Mouse (Mus musculus) T-helper 17 cell (primary cell): Measurements from ENCODE around the gene Bicc1.

Source experiments
- in situ Hi-C, 2 experiments: fragments of 300-600 bp; cut with MboI, MseI; formaldehyde crosslinking; loops; 1 replicate in 1 of 2; 2 replicates in 1 of 2; pipeline ENCODE4 v1.15.1; 2025; ENCODE audit warnings: high pct_unique_total_duplicates in 2 of 2

The Bicc1 gene

DNA sequence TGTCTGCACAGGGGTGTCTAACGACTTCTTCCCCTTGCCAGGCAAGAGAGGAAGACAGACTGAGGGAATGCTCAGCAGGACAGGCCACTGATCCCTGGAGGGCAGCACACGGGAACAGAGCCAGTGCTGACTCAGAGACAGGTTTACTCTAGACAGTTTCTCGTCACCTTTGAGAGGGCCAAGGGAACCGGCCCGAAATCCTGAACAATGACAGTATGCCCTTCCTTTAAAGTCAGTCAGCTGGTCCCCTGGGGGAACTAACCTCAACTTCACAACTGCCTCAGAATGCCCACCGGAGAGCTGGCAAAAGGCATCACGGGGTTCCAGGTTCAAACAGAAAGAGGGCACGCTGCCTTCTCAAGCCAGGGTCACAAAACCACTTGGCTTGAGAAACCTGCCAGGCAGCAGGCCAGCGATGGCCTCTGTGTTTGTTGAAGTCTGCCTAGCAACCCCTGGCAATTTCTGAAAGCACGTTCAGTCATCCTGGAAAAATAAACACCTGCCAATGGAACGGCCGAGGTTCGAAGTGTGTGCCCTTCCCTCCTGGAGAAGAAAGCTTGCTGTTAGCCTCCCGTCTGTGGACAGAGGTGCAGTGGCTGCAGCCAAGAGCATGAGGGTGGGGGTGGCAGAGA is 100.8 kb downstream of the Bicc1 start:
- in situ Hi-C loops: no loop called here

DNA sequence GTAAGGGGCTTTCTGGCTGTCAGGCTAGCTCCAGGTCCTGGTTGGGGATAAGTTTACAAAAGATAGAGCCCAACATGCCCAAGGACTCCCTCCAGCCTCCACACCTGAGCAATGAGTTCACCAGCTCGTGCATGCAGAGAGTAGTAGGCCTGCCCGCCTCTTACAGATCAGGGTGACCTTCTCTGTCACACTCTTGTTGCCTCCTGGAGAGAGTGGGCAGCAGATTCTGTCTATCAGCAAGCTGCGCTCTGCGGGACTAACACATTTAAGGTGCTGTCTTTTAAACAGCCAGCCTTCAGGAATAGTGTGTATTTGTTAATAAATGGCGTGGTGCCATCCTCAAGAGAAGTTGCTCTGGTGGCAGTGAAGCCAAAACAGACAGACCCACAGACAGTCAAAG is 101.4 kb downstream of the Bicc1 start:
- in situ Hi-C loops: no loop called here

DNA sequence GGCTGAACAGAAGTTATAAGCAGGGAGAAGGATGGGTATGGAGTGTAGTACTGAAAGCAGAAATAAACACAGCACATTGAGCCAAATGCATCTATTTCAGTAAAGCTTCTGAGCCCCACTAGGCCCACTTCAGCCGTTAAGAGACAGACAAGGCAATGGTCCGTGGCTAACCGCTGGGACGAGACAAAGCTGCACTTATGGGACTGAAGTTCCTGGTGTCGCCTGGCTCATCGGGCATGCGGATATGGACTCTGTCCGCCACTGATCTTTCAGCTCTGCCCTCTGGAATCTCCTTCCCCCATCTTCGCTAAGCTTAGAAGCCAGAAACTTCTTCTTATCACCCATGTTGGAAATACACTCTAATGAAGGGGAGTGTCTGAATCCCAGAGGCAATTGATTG is 106.8 kb downstream of the Bicc1 start:
- in situ Hi-C loops: no loop called here

DNA sequence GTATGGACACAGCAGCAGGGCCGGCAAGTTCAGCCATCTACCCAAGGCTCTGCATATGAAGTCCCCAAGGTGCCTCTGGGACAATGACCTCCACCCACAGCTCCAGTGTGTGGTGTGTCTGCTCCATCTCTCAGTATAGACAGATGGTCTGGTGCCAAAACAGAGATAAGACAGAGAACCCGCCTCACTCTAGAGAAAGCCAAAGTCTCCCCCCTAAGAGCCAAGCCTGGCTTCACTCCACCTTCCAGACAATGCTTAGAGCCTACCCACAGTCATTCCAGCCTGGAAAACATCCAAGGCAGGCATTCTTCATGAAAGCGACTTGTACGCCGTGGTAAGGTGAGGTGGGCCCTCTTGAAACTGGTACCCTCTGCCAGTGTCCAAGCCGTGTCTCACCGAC is 107.3 kb downstream of the Bicc1 start:
- in situ Hi-C loops: no loop called here

DNA sequence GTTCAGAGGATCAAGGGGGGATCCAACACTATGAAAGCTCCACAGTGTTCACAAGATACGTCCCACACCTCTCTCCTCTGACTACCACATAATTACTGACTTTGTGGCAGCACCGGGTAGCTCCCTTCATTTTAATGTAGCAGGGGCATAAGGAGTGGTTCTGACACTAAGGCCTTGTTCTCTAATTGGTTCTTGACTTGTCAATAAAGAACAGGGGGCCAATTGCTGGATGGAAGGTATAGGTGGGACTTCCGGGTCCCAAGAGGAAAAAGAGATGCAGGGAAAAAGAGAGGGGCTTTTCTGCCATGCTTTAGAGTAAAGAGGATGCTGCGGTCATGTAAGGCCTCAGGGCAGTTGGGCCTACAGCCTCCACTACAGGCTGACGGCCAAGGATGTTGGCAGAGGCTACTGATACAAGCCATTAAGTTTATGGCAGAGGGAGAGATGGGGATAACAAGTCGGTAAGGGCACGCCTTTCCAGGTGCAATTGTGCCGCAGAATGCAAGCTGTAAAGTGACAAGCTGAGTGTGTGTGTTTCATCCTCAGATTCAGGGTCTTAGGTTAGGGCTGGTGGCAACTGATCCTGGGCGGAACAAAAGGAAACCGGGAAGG is 108.7 kb downstream of the Bicc1 start:
- in situ Hi-C loops: no loop called here

DNA sequence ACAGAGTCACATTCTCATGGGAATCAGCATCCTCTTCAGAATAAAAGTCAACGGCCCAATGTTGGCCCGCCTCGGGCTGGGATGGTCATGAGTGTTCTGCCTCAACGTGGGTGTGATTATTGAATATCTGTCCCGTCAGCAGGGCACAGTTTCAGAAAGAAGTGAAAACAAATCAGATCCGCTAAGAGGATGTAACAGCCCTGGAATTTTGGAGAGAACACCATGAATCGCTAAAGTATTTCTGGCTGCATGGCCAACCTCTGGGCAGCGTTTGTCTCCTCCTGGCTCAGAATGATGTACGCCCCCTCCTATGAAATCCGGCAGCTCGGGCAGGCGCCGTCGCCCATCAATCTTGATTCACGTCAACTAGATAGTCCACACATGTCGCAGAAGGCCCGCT is 110.2 kb downstream of the Bicc1 start:
- in situ Hi-C loops: loop anchor here in 1 of 2 experiments (10.0 kb wide), 1 partner anchor 1116 kb away; no protein-coding TSS in a partner anchor

DNA sequence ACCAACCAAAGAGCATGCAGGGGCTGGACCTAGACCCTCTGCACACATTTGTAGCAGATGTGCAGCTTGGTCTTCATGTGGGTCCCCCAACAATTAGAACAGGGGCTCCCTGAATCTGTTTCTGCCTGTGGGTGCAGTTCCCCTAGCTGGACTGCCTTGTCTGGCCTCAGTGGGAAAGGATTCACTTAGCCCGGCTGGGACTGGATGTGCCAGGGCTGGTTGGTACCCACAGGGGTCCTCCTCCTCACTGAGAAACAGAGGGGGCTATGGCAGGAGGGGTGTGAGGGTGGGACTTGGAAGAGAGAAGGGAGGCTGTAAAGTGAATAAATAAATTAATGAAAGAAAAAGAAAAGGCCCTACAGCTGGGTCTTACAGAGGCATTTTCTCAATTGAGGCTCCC is 115.1 kb downstream of the Bicc1 start:
- in situ Hi-C loops: loop anchor here in 1 of 2 experiments (10.0 kb wide), 1 partner anchor 1120 kb away; no protein-coding TSS in a partner anchor

DNA sequence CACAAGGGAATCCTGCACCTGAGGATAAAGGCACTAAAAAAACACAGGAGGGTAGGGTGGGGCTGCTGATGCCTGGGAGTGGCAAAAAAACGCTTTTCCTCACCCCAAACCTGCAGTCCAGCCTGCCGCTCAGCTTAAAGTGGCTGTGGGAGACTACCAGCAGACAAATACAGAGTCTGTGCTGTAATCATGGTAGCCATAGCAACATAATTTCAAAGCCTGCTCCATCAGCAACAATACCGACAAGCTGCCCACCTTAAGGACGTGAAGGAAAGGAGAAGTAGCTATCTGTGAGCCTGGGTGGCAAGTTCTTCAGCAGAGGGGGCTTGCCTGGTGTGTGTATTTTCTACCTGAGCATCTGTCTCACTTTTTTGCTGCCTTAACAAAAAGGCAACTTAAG is 117.6 kb downstream of the Bicc1 start:
- in situ Hi-C loops: loop anchor here in 1 of 2 experiments (10.0 kb wide), 1 partner anchor 1123 kb away; no protein-coding TSS in a partner anchor

DNA sequence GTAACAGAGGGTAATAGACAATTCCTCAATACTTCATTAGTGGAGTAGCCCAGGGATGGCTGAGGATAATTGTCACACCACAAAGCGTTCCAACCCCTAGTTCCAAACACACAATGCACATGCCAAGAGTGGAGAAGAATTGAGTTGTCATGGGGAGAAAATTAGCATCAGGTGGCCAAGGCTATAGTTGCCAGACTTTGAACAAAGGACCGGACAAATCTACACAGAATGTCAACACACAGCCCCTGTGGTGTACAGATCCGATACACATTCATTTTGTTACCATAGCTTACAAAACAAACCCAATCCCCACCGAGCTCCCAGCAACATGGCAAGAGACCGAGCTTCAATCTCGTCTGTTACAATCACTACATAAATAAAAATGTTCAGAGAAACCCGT is 123.0 kb downstream of the Bicc1 start:
- in situ Hi-C loops: no loop called here

DNA sequence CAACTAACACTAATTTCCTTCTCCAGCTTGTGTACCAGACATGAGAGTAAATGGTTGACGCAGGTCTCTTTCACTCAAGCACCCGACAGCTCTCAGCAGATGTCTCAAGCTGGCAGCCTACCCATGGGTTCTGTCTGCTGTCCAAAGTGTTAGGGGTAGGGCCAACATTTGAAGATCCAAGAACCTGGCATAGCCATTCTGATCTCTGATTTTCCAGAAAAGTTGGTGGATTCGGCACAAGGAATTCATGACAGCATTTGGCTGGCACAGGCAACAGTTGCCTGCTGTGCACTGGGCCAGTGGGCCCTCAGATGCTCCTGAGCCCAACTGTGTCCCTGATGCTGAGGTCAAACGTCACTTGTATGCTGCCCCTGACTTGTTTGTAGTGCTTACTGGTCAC is 130.5 kb downstream of the Bicc1 start:
- in situ Hi-C loops: no loop called here

DNA sequence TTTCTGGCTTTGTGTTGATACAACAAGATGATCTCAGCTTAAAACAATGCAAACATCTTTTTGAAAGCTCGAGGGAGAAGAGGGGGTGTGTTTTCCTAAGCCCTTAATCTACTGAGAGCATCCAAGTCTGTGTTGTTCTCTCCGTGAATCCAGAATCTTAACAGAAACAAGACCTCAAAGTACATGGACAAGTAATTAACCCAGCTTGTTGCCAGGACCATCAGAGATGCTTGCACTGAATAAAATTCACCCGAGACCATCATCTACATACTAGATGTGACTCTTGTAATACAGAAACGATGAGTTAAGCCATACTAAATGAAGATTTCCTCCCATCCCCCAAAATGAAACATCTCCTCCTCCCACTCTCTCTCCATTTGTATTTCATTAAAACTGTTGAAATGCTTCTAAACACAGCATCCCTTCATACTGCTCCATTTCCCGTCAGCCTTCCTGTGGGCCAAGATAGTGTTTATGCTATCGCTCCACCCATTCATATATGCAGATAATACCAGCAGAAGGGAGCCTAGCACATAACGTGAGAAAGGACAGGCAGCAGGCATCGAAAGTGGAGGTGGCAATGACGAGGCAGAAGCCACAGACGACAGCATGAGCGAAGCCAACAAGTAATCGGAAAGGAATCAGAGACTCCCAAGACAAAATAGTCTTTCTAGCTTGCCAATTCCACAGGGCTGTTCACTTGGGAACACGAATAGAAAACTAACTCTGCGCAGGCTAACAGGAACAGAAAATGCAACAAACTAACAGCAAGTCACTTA is 131.2 kb downstream of the Bicc1 start:
- in situ Hi-C loops: no loop called here

DNA sequence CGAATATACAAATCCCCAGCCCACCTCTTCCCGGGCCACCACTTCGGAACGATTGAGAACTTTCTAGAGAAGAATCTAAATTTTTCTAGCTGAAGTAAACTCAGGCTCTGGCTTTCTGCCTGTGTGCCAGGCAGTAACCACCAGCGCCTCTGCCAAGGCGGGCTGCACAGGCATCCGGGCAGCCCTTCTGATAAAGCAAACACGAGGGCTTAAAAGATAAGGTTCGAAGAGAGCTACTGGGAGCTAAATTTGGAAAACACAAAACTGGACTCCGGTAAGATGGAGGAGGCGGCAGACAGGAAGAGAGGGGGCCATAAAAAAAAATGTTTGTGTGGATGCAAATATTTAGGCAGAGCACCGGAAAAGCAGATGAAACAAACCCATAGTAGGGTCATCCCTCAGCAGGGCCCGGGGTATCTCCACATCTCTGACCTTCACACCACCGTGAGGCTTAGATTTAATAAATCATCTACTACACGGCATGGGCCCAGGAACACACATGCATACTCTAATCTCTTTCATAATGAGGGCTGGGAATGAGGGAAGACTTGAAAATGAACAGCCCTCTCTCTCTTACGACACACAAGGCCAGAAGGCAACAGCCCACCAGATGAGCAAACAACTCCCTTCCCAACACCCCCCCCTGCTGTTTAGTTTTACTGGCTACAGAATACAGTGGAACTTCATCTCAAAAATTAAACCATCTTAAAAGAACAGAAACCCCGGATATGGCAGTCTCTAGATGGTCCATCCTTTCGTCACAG is 134.2 kb downstream of the Bicc1 start:
- in situ Hi-C loops: no loop called here

DNA sequence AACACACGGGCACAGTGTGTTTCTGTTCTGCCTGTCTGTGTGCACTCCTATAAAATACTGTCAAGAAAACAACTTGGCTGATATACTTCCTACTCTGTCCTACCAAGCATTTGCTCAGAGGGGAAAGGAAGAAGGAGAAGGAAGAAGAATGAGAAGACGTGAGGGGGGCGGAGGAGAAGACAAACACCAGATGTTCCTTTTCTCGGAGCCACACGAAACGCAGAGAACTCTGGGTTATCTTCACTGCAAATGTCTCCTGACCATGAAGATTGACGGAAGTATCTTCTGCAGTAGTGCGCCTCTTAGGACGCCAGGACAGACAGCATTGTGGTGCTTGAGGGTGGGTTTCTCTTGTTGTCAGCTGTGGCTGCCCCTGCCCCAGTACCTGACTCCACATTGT is 134.8 kb downstream of the Bicc1 start:
- in situ Hi-C loops: no loop called here

DNA sequence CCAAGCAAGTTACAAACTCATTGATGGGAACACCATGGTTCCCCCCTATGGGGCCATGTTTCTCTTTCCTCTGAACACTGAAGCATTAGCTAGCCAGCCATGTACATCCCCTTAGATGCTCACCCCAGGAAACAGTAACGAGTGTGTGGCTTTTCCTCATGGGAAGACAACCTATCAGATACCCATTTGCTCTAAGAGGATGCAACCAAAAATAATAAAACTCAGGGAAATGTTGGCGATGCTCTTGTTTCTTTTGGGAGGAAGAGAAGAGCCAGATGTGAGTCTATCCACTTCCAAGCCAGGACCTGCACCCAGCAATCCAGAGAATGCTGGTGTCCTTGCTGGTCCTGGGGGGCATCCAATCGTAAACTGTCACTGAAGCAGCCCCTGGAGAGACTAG is 136.0 kb downstream of the Bicc1 start:
- in situ Hi-C loops: no loop called here

DNA sequence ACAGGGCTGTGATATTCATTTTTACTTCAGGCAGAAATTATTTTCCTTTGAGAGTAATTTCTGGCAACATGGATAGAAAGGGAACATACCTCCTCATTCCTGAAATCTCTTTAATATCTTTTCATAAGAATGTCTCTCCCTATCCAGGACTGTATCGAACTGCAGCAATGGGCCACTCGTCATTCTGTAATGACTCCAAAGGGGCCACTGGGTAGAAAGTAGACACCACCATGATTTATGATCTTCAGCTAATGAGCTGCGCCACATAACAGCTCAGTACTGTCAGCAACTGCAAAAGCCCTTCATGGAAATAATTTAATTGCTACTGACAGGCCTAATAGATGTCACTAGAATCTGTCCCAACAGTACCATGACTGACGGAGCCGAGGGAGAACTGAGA is 139.0 kb downstream of the Bicc1 start:
- in situ Hi-C loops: no loop called here

DNA sequence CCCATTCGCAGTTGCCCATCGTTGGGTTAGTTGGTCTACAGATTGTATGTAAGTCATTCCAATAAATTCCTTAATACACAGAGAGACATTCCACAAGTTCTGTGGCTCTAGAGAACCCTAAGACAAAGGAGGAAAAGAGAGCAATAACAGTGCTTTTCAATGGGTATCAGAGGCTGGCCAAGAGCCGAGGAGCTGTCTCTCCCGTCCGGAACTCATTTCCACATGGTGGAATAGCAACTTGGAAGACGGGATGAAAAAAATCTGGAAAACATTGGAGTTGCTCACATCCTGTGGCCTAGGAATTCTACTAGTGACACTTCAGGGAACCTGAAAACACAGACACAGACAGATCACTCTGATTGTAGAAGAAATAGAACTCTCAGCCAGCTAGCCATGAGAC is 139.7 kb downstream of the Bicc1 start:
- in situ Hi-C loops: no loop called here

DNA sequence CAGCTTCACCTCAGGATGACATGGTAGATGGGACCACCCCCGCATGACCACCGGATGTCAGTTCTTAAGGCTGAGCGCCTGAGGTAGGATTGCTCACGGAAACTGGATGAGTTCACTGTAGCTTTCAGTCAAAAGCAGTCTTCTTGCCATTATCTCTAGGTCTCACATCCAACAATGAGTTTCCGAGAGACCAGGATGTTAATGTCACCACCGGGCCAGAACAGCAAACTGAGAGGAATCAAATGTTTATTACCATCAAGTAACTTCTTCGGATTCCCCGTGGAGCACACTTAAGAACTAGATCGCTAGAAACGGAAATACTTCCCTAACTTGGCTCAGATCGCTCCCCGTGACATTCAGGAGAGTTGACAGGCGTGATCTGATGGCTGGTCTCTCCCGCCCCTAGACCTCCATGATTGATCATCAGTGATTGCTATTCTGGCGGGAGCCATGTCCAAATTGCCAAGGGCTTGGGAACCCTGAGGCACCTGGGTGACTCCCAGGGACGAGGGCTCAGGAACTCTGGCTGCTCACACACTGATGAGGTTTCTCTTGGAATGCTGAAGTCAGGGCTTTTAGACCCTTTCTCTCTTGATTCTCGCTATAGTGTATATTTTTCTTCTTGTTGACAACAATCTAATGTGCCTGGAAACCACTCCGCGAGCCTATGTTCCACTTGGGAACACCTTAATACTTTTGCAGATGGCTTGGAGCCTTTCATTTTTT is 149.6 kb downstream of the Bicc1 start:
- in situ Hi-C loops: no loop called here

DNA sequence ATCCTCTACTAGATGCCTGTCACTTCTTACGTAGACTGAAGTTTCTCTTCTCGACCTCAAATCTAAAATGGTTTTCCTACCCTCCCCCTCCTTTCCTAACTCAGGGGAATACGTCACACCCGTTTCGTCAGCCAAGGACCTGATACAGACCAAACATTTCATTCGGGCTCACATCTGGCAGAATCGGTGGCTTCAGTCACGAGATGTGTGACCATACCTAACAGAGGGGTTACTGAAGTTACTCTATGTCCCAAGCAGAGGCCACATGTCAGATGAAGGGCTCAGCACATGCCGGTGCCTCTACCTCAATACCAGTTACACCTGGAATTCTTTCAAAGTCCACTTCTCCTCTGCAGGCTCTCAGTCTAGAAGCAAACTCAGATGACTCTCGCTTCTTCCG is 150.8 kb downstream of the Bicc1 start:
- in situ Hi-C loops: no loop called here

DNA sequence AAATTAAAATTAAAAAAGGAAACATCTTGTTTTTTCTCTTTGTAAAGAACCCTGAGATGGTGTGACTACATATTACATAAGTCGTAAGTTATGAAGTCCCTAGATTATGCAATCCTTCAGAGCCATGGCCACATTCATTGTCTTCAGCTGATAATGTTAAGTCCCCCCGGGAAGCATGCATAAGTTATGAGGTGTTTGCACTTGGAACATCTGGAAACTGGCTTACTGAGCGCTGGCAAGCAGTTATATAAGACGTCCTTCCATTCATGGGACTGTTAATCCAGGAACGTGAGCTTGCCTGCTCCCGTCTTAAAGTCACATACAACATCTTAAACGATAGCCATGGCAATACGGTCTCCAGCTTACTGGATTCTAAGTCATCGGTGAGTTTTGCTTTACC is 151.5 kb downstream of the Bicc1 start:
- in situ Hi-C loops: no loop called here

DNA sequence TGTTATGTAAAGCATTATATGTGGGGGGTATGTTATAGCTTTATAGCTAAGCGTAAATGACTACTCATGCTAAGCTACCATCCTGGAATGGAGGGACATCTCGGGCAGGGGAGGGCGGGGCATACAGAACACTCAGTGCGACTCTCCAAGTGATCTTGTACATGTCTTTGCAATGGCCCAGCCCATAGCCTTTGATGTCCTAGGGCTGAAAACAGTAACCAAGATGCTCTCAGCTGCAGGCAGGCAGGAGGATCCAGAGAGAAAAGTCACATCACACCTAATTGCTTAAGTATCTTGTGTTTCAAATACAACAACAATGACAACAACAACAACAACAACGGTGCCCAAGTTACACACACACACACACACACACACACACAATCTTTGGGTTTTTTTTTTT is 152.0 kb downstream of the Bicc1 start:
- in situ Hi-C loops: no loop called here

DNA sequence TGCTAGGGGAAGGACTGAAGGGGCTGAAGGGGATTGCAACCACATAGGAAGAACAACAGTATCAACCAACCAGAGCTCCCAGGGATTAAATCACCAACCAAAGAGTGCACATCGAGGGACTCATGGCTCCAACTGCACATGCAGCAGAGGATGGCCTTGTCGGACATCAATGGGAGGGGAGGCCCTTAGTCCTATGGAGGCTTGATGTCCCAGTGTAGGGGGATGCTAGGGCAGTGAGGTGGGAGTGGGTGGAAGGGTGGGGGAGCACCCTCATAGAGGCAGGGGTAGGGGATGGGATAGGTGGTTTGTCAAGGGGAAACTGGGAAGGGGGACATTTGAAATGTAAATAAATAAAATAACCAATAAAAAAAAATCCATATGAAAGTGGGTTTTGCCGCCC is 152.5 kb downstream of the Bicc1 start:
- in situ Hi-C loops: no loop called here
